Mouse (Mus musculus) liver, embryonic 13.5 days (tissue): ENCODE data around the gene Cdk5. TPM values are rescaled to one million over a fixed set of nuclear protein-coding genes. Genes with fewer than 3 reads are reported as not detected.

Source experiments
- ATAC-seq: fragments of 200-750 bp; cut with Nextera tagmentation; 2 replicates; pipeline ENCODE4 v1.8.0; 2017; ENCODE audit warnings: low read depth, mild to moderate bottlenecking, moderate number of reproducible peaks, moderate library complexity
- DNase-seq: peaks from one replicate; pipeline ENCODE4 v3.0.0; 2022
- H3K27ac ChIP-seq: fragments of 300-500 bp; sonication (generic); 2 replicates; pipeline ENCODE4 v1.5.1; 2015; ENCODE audit warnings: moderate library complexity, mild to moderate bottlenecking, inconsistent platforms
- H3K27me3 ChIP-seq: fragments of 300-500 bp; sonication (generic); 2 replicates; pipeline ENCODE4 v1.6.1; 2015; ENCODE audit warnings: mild to moderate bottlenecking, inconsistent platforms
- H3K36me3 ChIP-seq: fragments of 300-500 bp; sonication (generic); 2 replicates; pipeline ENCODE4 v1.6.1; 2015; ENCODE audit warnings: mild to moderate bottlenecking, inconsistent platforms
- H3K4me1 ChIP-seq: fragments of 300-500 bp; sonication (generic); replicated peaks from 2 replicates; pipeline ENCODE4 v1.6.1; 2015; ENCODE audit warnings: inconsistent platforms
- H3K4me2 ChIP-seq: fragments of 300-500 bp; sonication (generic); 2 replicates; pipeline ENCODE4 v1.6.1; 2015; ENCODE audit warnings: inconsistent platforms, mild to moderate bottlenecking, moderate library complexity
- H3K4me3 ChIP-seq: fragments of 300-500 bp; sonication (generic); replicated peaks from 2 replicates; pipeline ENCODE4 v1.5.1; 2015; ENCODE audit warnings: mild to moderate bottlenecking, inconsistent platforms
- H3K9ac ChIP-seq: fragments of 300-500 bp; sonication (generic); 2 replicates; pipeline ENCODE4 v1.6.1; 2015; ENCODE audit warnings: mild to moderate bottlenecking, inconsistent platforms
- H3K9me3 ChIP-seq: fragments of 300-500 bp; sonication (generic); replicated peaks from 2 replicates; pipeline ENCODE4 v1.6.1; 2016; ENCODE audit warnings: inconsistent platforms
- WGBS: fragments of 180-500 bp; shearing (Covaris S2); methylation state at CpG from one replicate; pipeline ENCODE4 v1.1.7; 2015; ENCODE audit not compliant: insufficient replicate concordance; 5-methylcytosine and 5-hydroxymethylcytosine counted together
- polyA plus RNA-seq: library from polyadenylated mRNA; unstranded; fragments of >200 nt; fragmentation: Nextera tagmentation; extraction: Ambion mirVana; gene quantifications from 2 replicates; pipeline ENCODE4 v1.2.1, GENCODE M21; 2015

Gene Cdk5
- polyA plus RNA-seq, 1 experiment from 2014 or later = 10.9 TPM

- 1% methylated on average over 36 of the region's 36 CpGs for WGBS
- Histone ChIP-seq H3K27ac (peak overlapping the region; percentile 81), H3K9ac (peak overlapping the region; percentile 72)
These were observed 29.0 kb downstream of the Cdk5 start for GRCm38 (mm10) chr5:24394165-24394894.

GRCm38 (mm10) chr5:24393392-24393997 lies 29.8 kb downstream of the Cdk5 start, which contains the start of gene Abcb8:
Gene Abcb8 (plus strand): TSS chr5:24393663.
- Histone ChIP-seq H3K9ac (peak within 1 kb of the TSS; percentile 72), H3K36me3 (peaks cover 3% of the 10 kb centered on the region; the same call in 1 of the 2 replicates), H3K9me3 (no peaks in the 10 kb centered on the region), H3K4me1 (peaks cover 39% of the 10 kb centered on the region), H3K4me3 (peak within 1 kb of the TSS; percentile 70), H3K27me3 (peaks cover 13% of the 10 kb centered on the region), H3K4me2 (peak within 1 kb of the TSS; percentile 74), H3K27ac (peak within 1 kb of the TSS; percentile 81)
- ATAC-seq (no peak), DNase-seq (peak; percentile 71)
- WGBS = 12% methylated on average over 7 of the region's 7 CpGs

More at GRCm38 (mm10) chr5:24394165-24394894, 29.0 kb downstream of the Cdk5 start:
- H3K4me3 ChIP-seq = peak overlapping the region; percentile 70
- peaks cover 3% of the 10 kb centered on the region; the same call in 1 of the 2 replicates for H3K36me3 ChIP-seq
- peak; percentile 92 for DNase-seq
- peak; percentile 95 for ATAC-seq
- H3K4me2 ChIP-seq = peak overlapping the region; percentile 74
- H3K27me3 ChIP-seq = peaks cover 5% of the 10 kb centered on the region; the same call in 1 of the 2 replicates
- no peaks in the 10 kb centered on the region for H3K9me3 ChIP-seq
- peaks cover 33% of the 10 kb centered on the region for H3K4me1 ChIP-seq

GRCm38 (mm10) chr5:24392724-24393123 lies 30.6 kb downstream of the Cdk5 start:
- peaks cover 20% of the 10 kb centered on the region for H3K27me3 ChIP-seq
- H3K9ac ChIP-seq = no peak overlapping the region
- H3K4me1 ChIP-seq = peaks cover 44% of the 10 kb centered on the region
- ATAC-seq = no peak
- H3K27ac ChIP-seq = no peak overlapping the region
- 66% methylated on average over 7 of the region's 7 CpGs for WGBS
- peak overlapping the region; percentile 74; the same call in 1 of the 2 replicates for H3K4me2 ChIP-seq
- no peak for DNase-seq
- H3K4me3 ChIP-seq = no peak overlapping the region
- no peaks in the 10 kb centered on the region for H3K9me3 ChIP-seq
- peaks cover 3% of the 10 kb centered on the region; the same call in 1 of the 2 replicates for H3K36me3 ChIP-seq

- Histone ChIP-seq H3K4me1 (peaks cover 52% of the 10 kb centered on the region), H3K36me3 (peaks cover 3% of the 10 kb centered on the region; the same call in 1 of the 2 replicates), H3K9me3 (no peaks in the 10 kb centered on the region), H3K27ac (no peak within 1 kb of the TSS), H3K4me3 (no peak within 1 kb of the TSS), H3K27me3 (peaks cover 29% of the 10 kb centered on the region), H3K9ac (no peak within 1 kb of the TSS), H3K4me2 (peak within 1 kb of the TSS; percentile 74; the same call in 1 of the 2 replicates)
- no peak for DNase-seq
- 78% methylated on average over 7 of the region's 7 CpGs for WGBS
- ATAC-seq = no peak
These were observed 31.5 kb downstream of the Cdk5 start, which contains the start of gene Atg9b for GRCm38 (mm10) chr5:24391864-24392263. Gene Atg9b (minus strand): TSS chr5:24392143.

- Histone ChIP-seq H3K4me1 (peaks cover 49% of the 10 kb centered on the region), H3K4me3 (no peak overlapping the region), H3K27ac (peak overlapping the region; percentile 8; the same call in 1 of the 2 replicates), H3K27me3 (peaks cover 47% of the 10 kb centered on the region), H3K9ac (no peak overlapping the region), H3K9me3 (no peaks in the 10 kb centered on the region), H3K36me3 (no peaks in the 10 kb centered on the region), H3K4me2 (no peak overlapping the region)
- DNase-seq (no peak), ATAC-seq (no peak)
- 62% methylated on average over 4 of the region's 4 CpGs for WGBS
These were observed 33.7 kb downstream of the Cdk5 start for GRCm38 (mm10) chr5:24389658-24390020.

GRCm38 (mm10) chr5:24389011-24389657 lies 34.2 kb downstream of the Cdk5 start:
- Histone ChIP-seq H3K9ac (no peak overlapping the region), H3K36me3 (no peaks in the 10 kb centered on the region), H3K4me2 (no peak overlapping the region), H3K4me1 (peaks cover 53% of the 10 kb centered on the region), H3K9me3 (no peaks in the 10 kb centered on the region), H3K4me3 (no peak overlapping the region), H3K27me3 (peaks cover 47% of the 10 kb centered on the region), H3K27ac (no peak overlapping the region; the same call in 1 of the 2 replicates)
- DNase-seq = no peak
- no peak for ATAC-seq
- 37% methylated on average over 7 of the region's 7 CpGs for WGBS

DNA sequence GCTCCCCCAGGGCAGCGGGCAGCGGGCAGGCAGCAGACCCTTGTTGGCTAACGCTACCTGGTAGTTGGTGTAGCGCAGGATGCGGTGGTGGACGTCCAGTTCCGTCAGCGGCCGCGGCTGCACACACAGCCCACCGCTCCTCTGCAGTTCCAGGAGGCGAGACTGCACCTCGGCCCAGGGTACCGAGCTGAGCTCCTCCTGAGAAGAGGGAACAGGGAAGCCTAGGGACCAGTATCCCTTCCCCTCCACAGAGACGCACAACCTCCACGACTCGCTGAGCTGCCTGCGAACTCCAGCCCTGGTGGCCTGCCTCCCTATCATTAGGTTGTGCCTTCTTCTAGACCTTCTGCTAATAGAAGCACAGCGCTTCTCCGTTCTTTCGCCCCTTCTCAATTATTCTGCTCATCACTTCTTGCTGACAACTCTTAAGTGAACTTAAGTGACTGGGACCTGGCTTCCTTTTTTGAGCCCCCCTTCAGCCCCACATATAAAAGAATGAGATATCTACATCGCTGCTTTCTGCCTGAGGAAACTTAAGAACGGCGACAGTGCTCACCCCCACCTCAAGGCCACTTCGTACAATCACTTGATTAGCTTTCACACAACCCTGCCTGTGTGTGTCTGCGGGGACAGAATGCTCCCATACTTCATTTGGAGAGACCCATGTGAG lies 34.9 kb downstream of the Cdk5 start:
- peaks cover 47% of the 10 kb centered on the region for H3K27me3 ChIP-seq
- ATAC-seq (no peak), DNase-seq (no peak)
- H3K36me3 ChIP-seq = no peaks in the 10 kb centered on the region
- WGBS = 24% methylated on average over 26 of the region's 26 CpGs
- peaks cover 54% of the 10 kb centered on the region for H3K4me1 ChIP-seq
- peak overlapping the region; percentile 73 for H3K4me2 ChIP-seq
- peak overlapping the region; percentile 51 for H3K9ac ChIP-seq
- peak overlapping the region; percentile 51 for H3K4me3 ChIP-seq
- no peak overlapping the region for H3K27ac ChIP-seq
- no peaks in the 10 kb centered on the region for H3K9me3 ChIP-seq

- peaks cover 47% of the 10 kb centered on the region for H3K27me3 ChIP-seq
- peak overlapping the region; percentile 51 for H3K4me3 ChIP-seq
- WGBS = 2% methylated on average over 73 of the region's 73 CpGs
- ATAC-seq (no peak), DNase-seq (no peak)
- peak overlapping the region; percentile 73 for H3K4me2 ChIP-seq
- H3K9me3 ChIP-seq = no peaks in the 10 kb centered on the region
- H3K27ac ChIP-seq = no peak overlapping the region
- peaks cover 53% of the 10 kb centered on the region for H3K4me1 ChIP-seq
- H3K9ac ChIP-seq = peak overlapping the region; percentile 51
- H3K36me3 ChIP-seq = no peaks in the 10 kb centered on the region
These were observed 35.8 kb downstream of the Cdk5 start for GRCm38 (mm10) chr5:24387264-24388241.

- Histone ChIP-seq H3K4me3 (no peak overlapping the region), H3K4me1 (peaks cover 53% of the 10 kb centered on the region), H3K9ac (no peak overlapping the region), H3K27ac (no peak overlapping the region), H3K27me3 (peaks cover 47% of the 10 kb centered on the region), H3K9me3 (no peaks in the 10 kb centered on the region), H3K4me2 (no peak overlapping the region), H3K36me3 (no peaks in the 10 kb centered on the region)
- no peak for ATAC-seq
- no peak for DNase-seq
- WGBS = 71% methylated on average over 10 of the region's 10 CpGs
These were observed 37.3 kb downstream of the Cdk5 start for GRCm38 (mm10) chr5:24385887-24386550.

GRCm38 (mm10) chr5:24385374-24385773 lies 38.0 kb downstream of the Cdk5 start:
- Histone ChIP-seq H3K27ac (no peak overlapping the region), H3K4me1 (peaks cover 53% of the 10 kb centered on the region), H3K9me3 (no peaks in the 10 kb centered on the region), H3K27me3 (peaks cover 52% of the 10 kb centered on the region), H3K4me2 (no peak overlapping the region), H3K4me3 (no peak overlapping the region), H3K9ac (no peak overlapping the region), H3K36me3 (no peaks in the 10 kb centered on the region)
- DNase-seq = no peak
- WGBS = 73% methylated on average over 5 of the region's 5 CpGs
- ATAC-seq = no peak
